Mouse (Mus musculus): ENCODE measurements at regions not wholly inside any gene's neighbourhood (a gene's known extent, or its start where the extent isn't known, plus 50 kb on each side); places are given as distances from the start of the nearest gene placed in this dataset.
A peak's percentile ranks its signal among the peaks of the same experiment; 100 is the strongest.

GRCm38 (mm10) chr4:62881824-62882223 is 83.5 kb upstream of the Zfp618 start:
- DNase-seq (ENCODE audit: extremely low spot score in 1 of 2, low spot score in 1 of 2), result no peak

- no peak for DNase-seq (ENCODE audit: extremely low spot score in 1 of 2, low spot score in 1 of 2)
Measured at GRCm38 (mm10) chr4:62882276-62882675, 83.1 kb upstream of the Zfp618 start.

- no peak for DNase-seq (ENCODE audit: extremely low spot score in 1 of 2, low spot score in 1 of 2)
Measured at GRCm38 (mm10) chr4:62888736-62889135, 76.6 kb upstream of the Zfp618 start.

GRCm38 (mm10) chr4:62889708-62890107 is 75.7 kb upstream of the Zfp618 start:
- peak in 1 of 2 experiments; percentile 42 for DNase-seq (ENCODE audit: extremely low spot score in 1 of 2, low spot score in 1 of 2)

GRCm38 (mm10) chr4:62890588-62891580 is 74.5 kb upstream of the Zfp618 start:
- peak in 1 of 2 experiments; percentile 27 for DNase-seq (ENCODE audit: extremely low spot score in 1 of 2, low spot score in 1 of 2)

GRCm38 (mm10) chr4:62912891-62913290 is 52.5 kb upstream of the Zfp618 start:
- no peak for DNase-seq (ENCODE audit: extremely low spot score in 1 of 2, low spot score in 1 of 2)
